Mouse (Mus musculus) kidney, postnatal 25 days (tissue): ENCODE results near the gene Oas1g.
"Not testable (repeated sequence)": the region's sequence is repeated elsewhere in the genome, so short reads cannot be mapped to it uniquely, and the experiment has no call there.

Experiments
- DNase-seq, 2 experiments: peaks; one replicate each; pipeline ENCODE4 v3.0.0; 2021; ENCODE audit warnings: mixed read lengths in 2 of 2

Gene Oas1g

DNA sequence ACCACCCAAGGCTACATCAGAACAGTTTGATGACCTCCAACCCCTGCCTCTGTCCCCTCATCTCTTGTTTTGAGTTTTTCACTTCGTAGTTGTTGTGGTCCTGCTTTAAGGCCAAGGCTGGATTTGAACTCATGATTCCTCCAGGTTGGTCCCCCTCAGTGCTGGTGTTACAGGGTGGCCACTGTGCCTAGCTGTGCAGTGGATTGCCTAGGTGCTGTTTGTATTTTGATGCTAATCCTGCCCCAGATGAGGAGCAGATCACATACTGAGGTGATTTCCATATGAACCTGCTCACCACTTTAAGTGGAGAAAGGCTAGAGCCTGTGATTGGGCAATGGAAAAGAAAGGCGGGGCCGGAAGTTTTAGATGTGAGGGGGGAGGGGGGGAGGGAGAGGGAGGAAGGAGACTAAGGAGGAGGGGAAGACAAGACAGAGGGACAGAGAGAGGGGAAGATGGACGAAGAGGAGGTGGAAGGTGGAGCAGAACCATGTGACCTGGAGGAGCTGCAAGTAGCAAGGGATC lies 942 bp upstream of the Oas1g start:
- DNase-seq = not testable (repeated sequence)

DNA sequence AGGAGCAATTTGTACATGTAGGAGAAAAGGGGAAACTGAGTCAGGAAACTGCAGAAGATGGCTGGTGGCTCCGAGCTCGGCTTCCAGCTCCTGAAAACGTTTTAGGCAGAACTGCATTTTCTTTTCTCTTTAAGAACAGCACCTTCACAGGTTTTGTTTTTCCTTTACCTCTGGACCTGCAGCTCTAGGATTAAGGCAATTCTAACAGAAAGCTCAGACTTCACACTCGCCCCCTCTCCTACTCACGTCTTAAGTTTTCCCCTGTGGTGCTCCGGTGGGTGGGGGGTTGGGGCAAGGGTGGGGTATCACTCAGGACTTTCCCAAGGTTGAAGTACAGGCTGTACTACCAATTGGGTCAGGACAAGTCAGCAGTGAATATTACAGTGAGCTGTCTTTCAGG lies 418 bp upstream of the Oas1g start:
- no peak for DNase-seq

DNA sequence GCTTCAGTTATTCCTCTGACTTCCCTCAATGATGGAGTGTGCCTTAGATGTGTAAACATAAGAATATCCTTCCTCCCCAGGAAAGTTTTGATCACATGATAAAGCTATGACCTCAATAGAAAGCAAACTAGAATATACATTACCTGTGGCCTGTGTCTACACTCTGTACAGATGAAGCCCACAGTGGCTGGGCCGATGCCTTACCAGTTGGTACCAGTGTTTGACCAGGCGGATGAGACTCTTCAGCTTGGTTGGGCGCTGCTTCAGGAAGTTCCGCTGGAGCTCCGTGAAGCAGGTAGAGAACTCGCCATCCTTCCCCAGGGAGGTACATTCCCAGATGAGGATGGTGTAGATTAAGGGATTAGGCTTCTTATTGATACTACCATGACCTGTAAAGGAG lies 5.7 kb downstream of the Oas1g start:
- not testable (repeated sequence) for DNase-seq

GRCm38 (mm10) chr5:120878803-120879202 lies 8.6 kb downstream of the Oas1g start:
- not testable (repeated sequence) for DNase-seq

- DNase-seq = not testable (repeated sequence)
These were observed 10.0 kb downstream of the Oas1g start for GRCm38 (mm10) chr5:120877407-120877806.

- not testable (repeated sequence) for DNase-seq
These were observed 10.6 kb downstream of the Oas1g start for GRCm38 (mm10) chr5:120876839-120877238.

DNA sequence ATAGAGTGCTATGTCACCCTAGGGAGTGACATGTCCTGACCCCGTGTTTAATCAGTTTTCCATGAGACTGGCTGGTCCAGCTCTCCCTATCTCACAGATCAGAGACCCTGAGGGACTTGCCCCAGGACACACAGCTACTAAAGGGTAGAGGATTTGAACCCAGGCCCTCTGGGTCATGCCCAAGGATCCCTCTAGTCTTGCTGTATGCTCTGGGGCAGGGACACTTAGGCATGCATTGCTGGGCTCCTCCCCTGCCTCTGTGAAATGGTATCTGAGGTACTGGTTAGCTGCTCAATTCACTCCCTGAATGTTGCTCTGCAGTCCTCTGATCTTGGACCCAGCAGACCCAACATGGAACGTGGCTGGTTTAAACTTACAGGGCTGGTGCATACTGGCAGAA lies 15.9 kb downstream of the Oas1g start:
- no peak for DNase-seq

DNA sequence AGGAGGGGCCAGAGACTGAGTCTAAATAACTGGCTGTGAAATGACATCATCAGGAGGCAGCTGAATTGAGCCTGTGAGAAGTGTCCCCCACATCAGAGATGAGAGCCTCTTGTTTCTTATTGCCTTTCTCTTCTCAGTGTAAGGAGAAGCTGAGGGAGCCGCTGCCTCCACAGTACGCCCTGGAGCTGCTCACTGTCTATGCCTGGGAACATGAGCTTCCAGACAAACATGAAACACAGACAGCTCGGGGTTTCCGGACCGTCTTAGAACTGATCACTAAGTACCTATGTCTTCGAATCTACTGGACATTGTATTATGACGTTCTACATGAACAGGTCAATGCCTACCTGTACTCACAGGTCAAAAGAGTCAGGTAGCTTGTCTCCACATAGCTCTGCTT lies 16.6 kb downstream of the Oas1g start:
- no peak for DNase-seq

- no peak for DNase-seq
These were observed 17.3 kb downstream of the Oas1g start for GRCm38 (mm10) chr5:120870081-120870480.

GRCm38 (mm10) chr5:120869436-120870015 lies 17.9 kb downstream of the Oas1g start:
- DNase-seq = no peak

DNA sequence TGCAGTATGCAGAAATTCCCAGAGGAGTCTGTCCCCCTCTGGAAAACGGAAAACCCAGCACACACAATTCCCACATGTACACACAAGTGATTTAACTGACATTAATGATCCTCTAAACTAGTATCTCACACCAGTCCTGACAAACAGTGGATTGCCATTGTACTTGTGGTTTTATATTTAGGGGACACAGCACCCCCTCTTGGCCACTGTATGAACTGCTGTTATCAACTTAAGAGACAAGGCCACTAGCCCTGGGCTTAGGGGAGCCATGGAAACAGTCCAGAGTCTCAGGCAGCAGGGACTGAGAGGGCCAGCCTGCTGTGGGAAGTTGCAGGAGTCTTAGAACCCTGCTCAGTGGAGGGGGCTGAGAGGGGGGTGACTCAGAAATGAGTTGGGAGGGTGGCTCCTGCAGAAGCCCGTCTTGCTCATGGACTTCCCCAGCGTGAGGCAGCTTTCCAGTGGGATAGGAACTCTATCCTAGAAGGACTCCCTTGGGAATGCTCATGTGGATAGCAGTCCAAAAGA lies 22.0 kb downstream of the Oas1g start:
- DNase-seq = no peak

DNA sequence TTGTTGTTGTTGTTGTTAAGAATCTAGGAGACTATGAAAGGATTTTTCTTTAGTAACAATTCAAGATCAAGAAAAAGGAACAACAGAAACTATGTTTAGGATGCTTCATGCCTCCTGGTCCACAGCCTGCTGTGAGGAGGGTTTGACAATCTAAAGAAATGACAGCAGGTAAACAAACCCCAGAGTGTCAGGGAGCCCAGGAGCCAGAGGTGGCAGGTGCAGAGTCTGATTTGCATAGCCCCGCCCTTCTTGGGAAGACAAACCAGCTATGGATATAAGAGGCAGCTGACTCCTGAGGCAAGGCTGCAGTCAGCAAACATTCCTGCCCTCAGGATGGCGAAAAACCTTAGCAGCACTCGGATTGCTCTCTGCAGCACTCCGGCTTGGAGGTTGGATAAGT lies 26.3 kb downstream of the Oas1g start, which contains the start of gene Oas1h:
Gene Oas1h (plus strand): TSS at position 301 of the 400 bp plus-strand sequence.
- no peak for DNase-seq

DNA sequence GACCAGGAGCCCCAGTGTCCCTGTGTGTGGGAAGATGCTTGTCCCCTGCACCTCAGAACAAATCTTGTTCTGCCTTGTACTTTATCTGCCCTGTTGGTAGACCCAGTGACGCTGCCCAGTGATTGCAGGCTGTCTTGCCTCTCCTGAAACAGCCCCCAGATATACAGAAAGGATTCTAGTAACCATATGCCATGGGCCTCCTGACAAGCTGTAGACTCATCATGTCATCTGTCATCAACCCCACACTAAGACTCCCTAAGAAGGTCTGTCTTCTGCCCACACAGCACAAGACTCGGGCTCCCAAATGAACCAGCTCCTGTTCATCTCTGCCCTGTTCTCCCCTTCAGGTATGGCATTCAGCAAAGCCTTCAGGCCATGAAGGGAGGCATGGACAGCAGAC lies 28.2 kb downstream of the Oas1g start:
- no peak for DNase-seq

DNA sequence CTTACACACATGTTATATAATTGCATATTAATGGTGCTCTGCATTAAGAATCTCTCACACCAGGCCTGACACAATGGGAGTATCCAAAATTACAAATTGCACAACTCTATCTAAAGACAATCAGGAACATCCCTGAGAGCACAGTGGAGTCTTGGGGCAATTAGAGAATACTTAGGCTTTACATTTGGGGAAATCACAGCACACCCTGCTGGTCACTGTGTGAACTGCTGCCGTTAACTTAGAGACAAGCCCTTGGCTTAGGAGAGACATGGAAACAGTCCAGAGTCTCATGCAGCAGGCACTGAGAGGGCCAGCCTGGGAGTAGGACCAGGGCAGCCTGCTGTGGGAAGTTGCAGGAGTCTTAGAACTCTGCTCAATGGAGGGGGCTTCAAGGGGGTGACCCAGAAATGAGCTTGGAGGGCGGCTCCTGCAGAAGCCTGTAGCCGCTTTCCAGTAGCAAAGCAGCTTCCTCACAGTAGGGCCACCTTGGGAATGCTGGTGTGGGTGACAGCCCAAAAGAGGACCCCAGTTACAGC lies 37.7 kb downstream of the Oas1g start:
- DNase-seq = peak in 1 of 2 experiments; percentile 47

- DNase-seq = no peak
These were observed 40.3 kb downstream of the Oas1g start, which contains the start of gene Oas1f for GRCm38 (mm10) chr5:120847067-120847466. TSS of gene Oas1f (plus strand) at chr5:120847367.

DNA sequence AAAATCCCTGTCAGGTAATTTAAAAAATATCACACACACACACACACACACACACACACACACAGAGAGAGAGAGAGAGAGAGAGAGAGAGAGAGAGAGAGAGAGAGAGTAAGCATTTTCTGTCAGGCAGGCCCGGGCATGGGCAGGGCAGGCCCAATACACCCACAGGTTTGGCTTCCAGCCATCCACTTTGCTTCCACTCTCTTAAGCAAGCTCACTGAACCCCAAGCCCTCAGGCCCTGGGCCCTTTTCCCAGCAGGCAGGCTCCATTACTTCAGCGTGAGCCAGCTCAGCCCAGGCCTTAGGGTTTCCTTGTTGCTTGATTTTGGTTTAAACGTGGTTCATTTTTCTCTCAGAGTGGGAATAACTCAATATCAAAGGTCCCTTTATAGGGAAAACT lies 42.7 kb downstream of the Oas1g start:
- DNase-seq = peak; percentile 33 to 49

- peak; percentile 46 to 72 for DNase-seq
These were observed 50.5 kb downstream of the Oas1g start for GRCm38 (mm10) chr5:120836731-120837585.

- no peak for DNase-seq
These were observed 53.8 kb downstream of the Oas1g start for GRCm38 (mm10) chr5:120833335-120834280.

GRCm38 (mm10) chr5:120831031-120831430 lies 56.4 kb downstream of the Oas1g start:
- no peak for DNase-seq
